Mouse (Mus musculus) stomach, postnatal 0 days (tissue): ENCODE results near the gene Matk.

Source experiments
- CTCF ChIP-seq: IDR thresholded peaks from 2 replicates; pipeline ENCODE4 v1.5.1; 2016; ENCODE audit warnings: antibody characterized with exemption, low read depth, mild to moderate bottlenecking, moderate library complexity
- EP300 ChIP-seq: optimal IDR thresholded peaks from 2 replicates; pipeline ENCODE3; 2016; ENCODE audit warnings: antibody characterized with exemption

GRCm38 (mm10) chr10:81286586-81286985 lies 33.9 kb downstream of the Matk start:
- TF ChIP-seq CTCF: no peak
- TF ChIP-seq EP300: no peak
